Mouse (Mus musculus) liver (tissue): ENCODE data around the gene Grrp1.

Source experiments
- DNase-seq: peaks from one replicate; pipeline ENCODE4 v3.0.0-alpha.2; 2020; ENCODE audit warnings: mixed read lengths

The Grrp1 gene

DNA sequence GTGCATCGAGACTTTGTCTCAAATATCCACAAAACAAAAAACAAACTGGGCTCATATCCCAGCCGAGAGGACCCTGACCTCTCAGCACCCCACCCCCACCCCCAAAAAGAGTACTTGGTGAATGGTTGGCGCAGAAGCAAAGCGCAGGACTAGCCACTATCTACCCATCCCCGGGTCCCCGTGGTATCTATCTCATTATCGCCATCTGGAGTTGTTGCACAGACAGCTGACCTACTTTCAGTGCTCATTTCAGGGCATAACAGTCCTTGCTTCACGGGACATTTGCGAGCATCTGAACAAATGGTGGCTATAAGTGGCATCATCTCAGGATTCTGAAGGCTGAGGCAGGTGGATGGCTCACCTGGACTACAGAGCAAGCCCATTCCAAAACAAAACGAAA is 15.2 kb downstream of the Grrp1 start:
- no peak for DNase-seq

- no peak for DNase-seq
These were observed 15.6 kb downstream of the Grrp1 start, which contains the start of gene Cnksr1 for GRCm38 (mm10) chr4:134238279-134238651. Gene Cnksr1, minus strand, starts transcription at chr4:134238399.

GRCm38 (mm10) chr4:134237582-134238278 is 16.2 kb downstream of the Grrp1 start:
- no peak for DNase-seq

GRCm38 (mm10) chr4:134234876-134235275 is 19.0 kb downstream of the Grrp1 start:
- DNase-seq: no peak

DNA sequence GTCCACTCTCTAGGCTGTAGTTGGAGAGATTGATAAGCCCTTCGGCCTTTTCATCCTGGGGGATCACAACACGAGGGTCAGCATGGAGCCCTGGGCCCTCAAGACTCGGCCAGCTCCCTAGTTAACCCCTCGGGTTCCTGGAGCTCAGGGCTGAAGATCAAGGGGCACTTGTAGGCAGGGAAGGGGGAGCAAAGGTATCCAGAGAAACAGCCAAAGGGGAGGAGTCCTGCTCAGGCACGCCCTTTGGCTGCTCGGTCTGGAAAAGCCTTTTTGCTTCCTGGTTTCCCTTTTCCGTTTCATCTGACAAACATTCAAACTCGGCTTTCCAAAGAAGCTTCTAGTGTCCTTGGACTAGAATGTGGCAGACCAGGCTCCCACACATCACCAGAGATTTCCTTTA is 23.5 kb downstream of the Grrp1 start:
- DNase-seq: no peak

GRCm38 (mm10) chr4:134227194-134227593 is 26.7 kb downstream of the Grrp1 start, which contains the start of gene Catsper4:
Gene Catsper4, minus strand, starts transcription at chr4:134227383.
- no peak for DNase-seq

- DNase-seq: no peak
These were observed 30.9 kb downstream of the Grrp1 start for GRCm38 (mm10) chr4:134222793-134223600.

DNA sequence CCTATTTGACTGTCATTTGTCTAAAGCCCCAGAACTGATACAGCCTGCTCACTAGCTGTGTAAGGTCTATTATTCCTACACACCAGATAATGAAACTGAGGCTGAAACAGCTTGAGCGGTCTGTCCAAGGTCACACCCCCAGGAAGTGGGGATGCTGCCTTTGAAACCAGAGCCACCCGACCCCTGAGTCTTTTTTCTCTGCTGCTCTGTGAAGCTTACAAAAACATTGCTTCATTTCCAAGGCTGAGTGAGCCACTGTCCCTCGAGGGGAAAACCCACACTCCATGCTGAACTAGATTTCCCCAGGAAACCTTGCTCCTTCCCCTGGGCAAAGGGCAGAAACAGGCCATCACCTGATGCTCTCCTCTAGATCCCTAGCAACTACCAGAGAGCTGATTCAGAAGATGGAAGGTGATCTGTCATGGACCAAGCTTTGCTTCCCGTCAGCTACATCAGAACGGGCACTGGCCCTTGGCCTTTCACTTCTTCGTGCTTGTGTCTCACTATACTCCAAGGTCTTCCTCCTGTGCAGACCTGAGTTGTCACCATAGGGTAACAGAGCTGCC is 47.3 kb downstream of the Grrp1 start:
- no peak for DNase-seq

DNA sequence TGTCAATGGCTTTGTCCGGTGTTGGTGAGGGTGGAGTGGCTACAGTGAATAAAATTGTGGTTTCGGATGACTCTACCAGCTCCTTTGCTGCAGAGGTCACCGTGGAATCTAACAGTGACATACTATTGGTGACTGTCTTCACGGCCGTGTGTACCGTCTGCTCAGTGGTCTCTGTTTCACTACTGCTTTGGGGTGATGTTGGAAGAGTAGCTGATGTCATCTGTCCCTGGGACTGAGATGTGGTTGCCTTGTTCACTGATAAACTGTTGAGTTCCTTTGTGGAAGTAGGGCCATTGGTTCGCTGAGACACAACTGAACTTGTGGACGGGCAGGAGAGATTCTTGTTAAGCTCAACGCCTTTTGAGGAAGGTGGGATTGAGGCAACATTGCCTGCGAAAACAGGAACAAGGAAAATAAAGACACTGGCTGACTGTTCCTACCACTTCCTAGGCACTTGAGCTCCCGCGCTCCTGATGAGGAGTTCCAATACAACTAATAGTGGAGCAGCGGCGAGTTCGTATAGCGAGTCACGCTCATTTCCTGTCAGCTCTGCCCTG is 50.5 kb downstream of the Grrp1 start:
- no peak for DNase-seq

- no peak for DNase-seq
These were observed 51.0 kb downstream of the Grrp1 start, which contains the start of gene Gm7534 for GRCm38 (mm10) chr4:134202904-134203303. Gene Gm7534, minus strand, starts transcription at chr4:134203004.
